Mouse (Mus musculus) lung, postnatal 0 days (tissue): ENCODE measurements around the gene Itga9. TPM values are rescaled to one million over a fixed set of nuclear protein-coding genes. Genes with fewer than 3 reads are reported as not detected.

Experiments used
- ATAC-seq: fragments of 200-750 bp; cut with Nextera tagmentation; 2 replicates; pipeline ENCODE4 v1.8.0; 2017; ENCODE audit warnings: moderate library complexity
- DNase-seq: peaks from one replicate; pipeline ENCODE4 v3.0.0-alpha.2; 2016; ENCODE audit warnings: low spot score
- H3K27ac ChIP-seq: fragments of 300-500 bp; sonication (generic); 2 replicates; pipeline ENCODE4 v1.5.1; 2014; ENCODE audit warnings: antibody characterized with exemption, mild to moderate bottlenecking, low read length, mixed read lengths
- H3K27me3 ChIP-seq: fragments of 300-500 bp; sonication (generic); replicated peaks from 2 replicates; pipeline ENCODE4 v1.6.1; 2014; ENCODE audit warnings: low read length, mixed read lengths; ENCODE audit not compliant: insufficient read depth
- H3K36me3 ChIP-seq: fragments of 300-500 bp; sonication (generic); 2 replicates; pipeline ENCODE4 v1.6.1; 2014; ENCODE audit warnings: low read length, mixed read lengths; ENCODE audit not compliant: insufficient read depth
- H3K4me1 ChIP-seq: fragments of 300-500 bp; sonication (generic); 2 replicates; pipeline ENCODE4 v1.6.1; 2014; ENCODE audit warnings: antibody characterized with exemption, low read depth, low read length, mixed read lengths; ENCODE audit not compliant: insufficient read depth
- H3K4me2 ChIP-seq: fragments of 300-500 bp; sonication (generic); replicated peaks from 2 replicates; pipeline ENCODE4 v1.6.1; 2014; ENCODE audit warnings: low read depth, mild to moderate bottlenecking, low read length, moderate library complexity, mixed read lengths
- H3K4me3 ChIP-seq: fragments of 300-500 bp; sonication (generic); 2 replicates; pipeline ENCODE4 v1.5.1; 2014; ENCODE audit warnings: low read depth, low read length
- H3K9ac ChIP-seq: fragments of 300-500 bp; sonication (generic); replicated peaks from 2 replicates; pipeline ENCODE4 v1.6.1; 2014; ENCODE audit warnings: low read depth, mild to moderate bottlenecking
- H3K9me3 ChIP-seq: fragments of 300-500 bp; sonication (generic); 2 replicates; pipeline ENCODE4 v1.6.1; 2016; ENCODE audit warnings: low read length, mixed read lengths
- CTCF ChIP-seq: IDR thresholded peaks from 2 replicates; pipeline ENCODE4 v1.5.1; 2016; ENCODE audit warnings: antibody characterized with exemption, mild to moderate bottlenecking
- EP300 ChIP-seq: IDR thresholded peaks from 2 replicates; pipeline ENCODE4 v1.6.1; 2016; ENCODE audit warnings: antibody characterized with exemption, mild to moderate bottlenecking, control low read depth
- WGBS: fragments of 180-500 bp; shearing (Covaris S2); extraction: QIAGEN DNeasy Blood & Tissue Kit; methylation state at CpG from one replicate; pipeline ENCODE4 v1.1.7; 2014; 5-methylcytosine and 5-hydroxymethylcytosine counted together
- polyA plus RNA-seq: library from polyadenylated mRNA; unstranded; fragments of >200 nt; fragmentation: Nextera tagmentation; extraction: Ambion mirVana; gene quantifications from 2 replicates; pipeline ENCODE4 v1.2.1, GENCODE M21; 2015

Gene Itga9
- polyA plus RNA-seq, 1 experiment from 2014 or later, result 24.2 TPM

DNA sequence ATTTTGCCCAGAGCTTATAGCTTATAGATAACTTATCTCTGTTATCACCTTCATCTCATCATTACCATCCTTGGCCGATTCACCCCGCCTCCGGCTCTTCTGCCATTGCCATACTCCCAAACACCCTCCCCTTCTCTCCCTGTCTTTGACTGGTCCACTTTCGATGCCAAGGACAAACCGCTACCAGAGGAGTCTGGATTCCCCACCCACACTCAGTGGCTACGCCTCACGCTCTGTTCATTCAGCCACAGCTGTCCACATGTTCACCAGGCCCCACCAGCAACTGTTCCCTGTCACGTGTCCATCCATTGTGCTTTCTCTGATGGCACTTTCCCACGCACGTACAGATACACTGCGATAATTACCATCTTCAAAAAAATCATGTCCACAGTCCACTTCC, 195.9 kb downstream of the Itga9 start:
- Histone ChIP-seq H3K27ac (no peak overlapping the region), H3K4me2 (no peak overlapping the region), H3K27me3 (no peaks in the 10 kb centered on the region), H3K36me3 (no peaks in the 10 kb centered on the region), H3K4me1 (peaks cover 12% of the 10 kb centered on the region; the same call in 1 of the 2 replicates), H3K9me3 (no peaks in the 10 kb centered on the region), H3K9ac (no peak overlapping the region), H3K4me3 (no peak overlapping the region)
- 85% methylated on average over 11 of the region's 11 CpGs for WGBS
- no peak for DNase-seq
- no peak for ATAC-seq
- TF ChIP-seq CTCF (no peak), EP300 (no peak)

DNA sequence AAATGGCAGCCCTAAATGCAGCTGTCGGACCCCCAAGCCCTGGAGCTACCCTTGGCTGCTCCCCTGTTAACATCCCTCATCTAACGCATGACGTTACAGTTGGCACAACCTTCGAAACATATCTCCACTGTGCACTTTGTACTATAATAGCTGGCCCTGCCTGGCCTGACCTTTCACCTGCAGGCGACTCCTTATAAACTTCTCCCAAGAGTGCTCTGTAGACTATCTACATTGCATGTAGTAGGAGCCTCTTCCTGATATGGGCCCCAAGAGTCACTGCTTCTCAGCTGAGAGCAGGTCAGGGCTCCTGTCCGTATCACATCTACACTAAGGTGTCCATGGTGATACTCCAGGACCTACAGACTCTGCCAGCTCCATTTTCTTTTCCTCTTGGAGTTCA, 199.2 kb downstream of the Itga9 start:
- no peaks in the 10 kb centered on the region for H3K9me3 ChIP-seq
- ATAC-seq, result no peak
- H3K4me2 ChIP-seq, result no peak overlapping the region
- DNase-seq, result no peak
- 67% methylated on average over 6 of the region's 6 CpGs for WGBS
- H3K36me3 ChIP-seq, result 0 out of 2 replicates have a peak, but pooled peaks cover 4% of the 10 kb centered on the region
- H3K27ac ChIP-seq, result no peak overlapping the region
- TF ChIP-seq EP300 (no peak), CTCF (no peak)
- H3K27me3 ChIP-seq, result no peaks in the 10 kb centered on the region
- H3K9ac ChIP-seq, result no peak overlapping the region
- no peak overlapping the region for H3K4me3 ChIP-seq
- peaks cover 10% of the 10 kb centered on the region; the same call in 1 of the 2 replicates for H3K4me1 ChIP-seq

DNA sequence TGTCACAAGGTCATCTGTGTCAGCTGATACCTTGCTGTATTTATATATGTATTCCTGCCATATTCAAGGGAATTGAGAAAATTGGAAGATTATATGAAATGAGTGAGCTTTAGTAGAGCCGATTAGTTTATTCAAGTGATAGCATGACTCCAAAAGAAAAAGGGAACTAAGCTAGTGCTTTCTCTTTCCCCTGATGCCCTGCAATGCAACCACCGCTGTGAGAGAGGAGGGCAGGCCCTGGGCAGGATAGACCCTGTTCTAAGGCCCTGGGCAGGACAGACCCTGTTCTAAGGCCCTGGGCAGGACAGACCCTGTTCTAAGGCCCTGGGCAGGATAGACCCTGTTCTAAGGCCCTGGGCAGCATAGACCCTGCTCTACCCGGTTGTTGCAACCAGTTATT, 201.2 kb downstream of the Itga9 start:
- Histone ChIP-seq H3K4me1 (no peaks in the 10 kb centered on the region; the same call in 1 of the 2 replicates), H3K4me3 (no peak overlapping the region), H3K4me2 (no peak overlapping the region), H3K36me3 (0 out of 2 replicates have a peak, but pooled peaks cover 4% of the 10 kb centered on the region), H3K9me3 (no peaks in the 10 kb centered on the region), H3K27me3 (no peaks in the 10 kb centered on the region), H3K9ac (no peak overlapping the region), H3K27ac (no peak overlapping the region)
- WGBS, result 94% methylated on average over 3 of the region's 3 CpGs
- DNase-seq (no peak), ATAC-seq (no peak)
- TF ChIP-seq EP300 (no peak), CTCF (no peak)

DNA sequence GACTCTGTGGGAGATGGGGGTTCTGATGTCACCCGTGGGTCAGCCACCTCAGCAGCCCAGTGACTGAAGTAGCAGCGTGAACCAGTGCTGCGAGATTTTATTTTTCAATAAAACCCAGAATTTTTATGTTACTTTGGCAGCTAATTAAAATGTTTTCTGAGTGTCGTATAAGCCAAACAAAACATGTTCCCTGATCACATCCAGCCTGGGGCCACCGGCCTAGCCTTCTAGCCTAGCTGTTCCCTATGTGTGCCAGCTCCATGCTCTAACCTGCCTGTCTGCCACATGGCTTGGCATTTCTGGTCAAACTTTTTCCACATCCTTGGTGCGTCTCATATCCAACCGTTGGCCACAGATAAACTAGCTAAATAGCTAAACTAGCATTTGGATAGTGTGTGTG, 205.7 kb downstream of the Itga9 start:
- H3K4me1 ChIP-seq, result no peaks in the 10 kb centered on the region; the same call in 1 of the 2 replicates

DNA sequence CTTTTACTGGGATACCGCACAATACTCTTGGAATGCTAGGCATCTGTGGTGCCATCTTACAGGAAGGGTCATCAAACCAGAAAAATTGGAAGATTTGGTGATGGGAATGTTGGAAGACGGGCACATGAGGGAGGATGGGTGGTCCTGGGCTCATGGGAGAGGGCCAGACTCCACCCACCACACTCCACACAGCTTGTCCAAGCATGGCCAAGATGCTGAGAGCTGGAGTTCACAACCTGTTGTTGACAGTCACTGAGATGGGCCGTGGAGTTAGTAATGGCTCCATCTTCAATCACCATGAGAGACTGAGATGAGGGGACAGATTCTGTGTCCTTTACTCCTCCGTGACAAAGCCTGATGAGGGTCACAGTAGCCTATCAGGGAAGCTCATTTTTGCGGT, 207.0 kb downstream of the Itga9 start:
- Histone ChIP-seq H3K9ac (no peak overlapping the region), H3K27me3 (no peaks in the 10 kb centered on the region), H3K4me3 (no peak overlapping the region), H3K4me2 (no peak overlapping the region), H3K27ac (no peak overlapping the region), H3K4me1 (no peaks in the 10 kb centered on the region; the same call in 1 of the 2 replicates), H3K9me3 (no peaks in the 10 kb centered on the region), H3K36me3 (0 out of 2 replicates have a peak, but pooled peaks cover 1% of the 10 kb centered on the region)
- WGBS, result 86% methylated on average over 5 of the region's 5 CpGs
- TF ChIP-seq EP300, result no peak
- TF ChIP-seq CTCF, result no peak
- DNase-seq, result no peak
- no peak for ATAC-seq

More for the DNA sequence above, 205.7 kb downstream of the Itga9 start:
- no peaks in the 10 kb centered on the region for H3K27me3 ChIP-seq
- no peak overlapping the region for H3K4me2 ChIP-seq
- 0 out of 2 replicates have a peak, but pooled peaks cover 4% of the 10 kb centered on the region for H3K36me3 ChIP-seq
- H3K9me3 ChIP-seq, result no peaks in the 10 kb centered on the region
- DNase-seq (peak; percentile 29), ATAC-seq (peak; percentile 35; the same call in 1 of the 2 replicates)
- no peak for TF ChIP-seq CTCF
- no peak for TF ChIP-seq EP300
- 67% methylated on average over 7 of the region's 7 CpGs for WGBS
- no peak overlapping the region for H3K9ac ChIP-seq
- no peak overlapping the region for H3K4me3 ChIP-seq
- no peak overlapping the region for H3K27ac ChIP-seq

DNA sequence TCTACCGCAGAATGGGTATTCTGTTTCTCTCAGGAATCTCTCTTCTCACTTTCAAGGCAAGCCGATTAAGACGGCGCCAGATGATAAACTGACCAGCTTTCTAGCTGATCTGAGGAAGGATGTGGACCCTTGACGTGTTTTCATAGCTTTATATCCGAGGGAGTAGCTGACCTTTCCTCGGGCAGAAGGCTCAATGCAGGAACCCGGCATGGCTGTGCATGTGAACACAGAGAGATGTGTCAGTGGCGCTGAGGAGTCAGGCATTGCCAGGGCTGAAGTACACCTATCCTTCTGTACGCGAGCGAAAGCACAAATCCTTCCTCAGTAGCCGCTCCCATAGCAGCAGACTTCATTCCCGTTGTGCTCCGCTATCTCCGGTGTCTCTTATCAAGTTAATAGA, 207.6 kb downstream of the Itga9 start:
- no peak overlapping the region for H3K9ac ChIP-seq
- 72% methylated on average over 16 of the region's 16 CpGs for WGBS
- H3K36me3 ChIP-seq, result no peaks in the 10 kb centered on the region
- TF ChIP-seq EP300, result no peak
- H3K27me3 ChIP-seq, result no peaks in the 10 kb centered on the region
- H3K4me2 ChIP-seq, result no peak overlapping the region
- H3K27ac ChIP-seq, result no peak overlapping the region
- no peaks in the 10 kb centered on the region for H3K9me3 ChIP-seq
- ATAC-seq (no peak), DNase-seq (no peak)
- H3K4me3 ChIP-seq, result no peak overlapping the region
- no peaks in the 10 kb centered on the region for H3K4me1 ChIP-seq

DNA sequence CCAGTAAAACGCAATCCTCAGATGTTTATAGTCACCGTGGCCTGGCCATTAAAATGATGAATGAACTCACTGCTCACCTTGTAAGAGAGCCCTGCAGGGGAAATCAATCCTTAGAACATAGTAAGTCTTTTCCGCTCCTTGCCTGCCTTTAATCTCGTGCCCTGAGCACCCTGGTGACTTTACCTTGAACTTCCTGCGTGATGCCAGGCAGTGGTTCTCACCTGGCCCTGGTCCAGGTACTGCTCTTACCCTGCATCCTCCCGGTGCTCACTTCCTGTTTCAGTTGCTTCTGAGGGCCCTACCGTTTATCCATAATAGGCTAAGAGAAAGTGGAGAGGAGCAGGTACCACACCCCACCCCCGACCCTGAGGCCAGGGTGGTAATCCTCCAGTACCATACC, 208.0 kb downstream of the Itga9 start:
- no peaks in the 10 kb centered on the region for H3K9me3 ChIP-seq
- H3K27me3 ChIP-seq, result no peaks in the 10 kb centered on the region
- no peak overlapping the region for H3K4me2 ChIP-seq
- H3K4me3 ChIP-seq, result no peak overlapping the region
- ATAC-seq, result no peak
- H3K27ac ChIP-seq, result no peak overlapping the region
- DNase-seq, result no peak
- 49% methylated on average over 8 of the region's 8 CpGs for WGBS
- TF ChIP-seq EP300 (no peak), CTCF (no peak)
- no peaks in the 10 kb centered on the region for H3K36me3 ChIP-seq
- no peak overlapping the region for H3K9ac ChIP-seq
- no peaks in the 10 kb centered on the region for H3K4me1 ChIP-seq
